Mouse (Mus musculus) liver, adult 2 months (tissue): ENCODE measurements around the gene Syt13. TPM values are rescaled to one million over a fixed set of nuclear protein-coding genes. Genes with fewer than 3 reads are reported as not detected.
A peak's percentile ranks its signal among the peaks of the same experiment; 100 is the strongest.

Experiments
- DNase-seq: peaks from one replicate; pipeline ENCODE4 v3.0.0-alpha.2; 2011; ENCODE audit warnings: low read depth, low spot score; ENCODE audit errors: extremely low read depth
- H3K27ac ChIP-seq: fragments of 200-500 bp; replicated peaks from 2 replicates; pipeline ENCODE4 v1.5.1; 2012; ENCODE audit warnings: low read depth, mild to moderate bottlenecking, control low read depth, inconsistent platforms, low read length; ENCODE audit not compliant: insufficient read depth
- H3K27me3 ChIP-seq: fragments of 200-500 bp; 2 replicates; pipeline ENCODE4 v1.6.1; 2012; ENCODE audit warnings: mild to moderate bottlenecking, moderate library complexity, low read length, inconsistent platforms; ENCODE audit not compliant: control insufficient read depth, insufficient read depth
- H3K36me3 ChIP-seq: fragments of 200-500 bp; 2 replicates; pipeline ENCODE4 v1.6.1; 2012; ENCODE audit warnings: low read length, inconsistent platforms; ENCODE audit not compliant: control insufficient read depth, insufficient read depth
- H3K4me1 ChIP-seq: fragments of 200-500 bp; 2 replicates; pipeline ENCODE4 v1.6.1; 2011; ENCODE audit warnings: low read length; ENCODE audit not compliant: control insufficient read depth, insufficient read depth
- H3K4me3 ChIP-seq: fragments of 200-500 bp; 2 replicates; pipeline ENCODE4 v1.5.1; 2011; ENCODE audit warnings: low read depth, mild to moderate bottlenecking, control low read depth, low read length, moderate library complexity; ENCODE audit not compliant: insufficient read depth
- H3K79me2 ChIP-seq: fragments of 200-500 bp; 2 replicates; pipeline ENCODE4 v1.6.1; 2012; ENCODE audit warnings: inconsistent platforms, mild to moderate bottlenecking, low read length, moderate library complexity; ENCODE audit not compliant: control insufficient read depth, insufficient read depth
- H3K9ac ChIP-seq: fragments of 200-500 bp; 2 replicates; pipeline ENCODE4 v1.6.1; 2012; ENCODE audit warnings: low read depth, mild to moderate bottlenecking, control low read depth, inconsistent platforms, low read length
- CTCF ChIP-seq: fragments of 200-500 bp; IDR thresholded peaks from 2 replicates; pipeline ENCODE4 v1.5.1; 2011; ENCODE audit warnings: low read depth, low read length, control low read depth
- POLR2A ChIP-seq: fragments of 200-500 bp; IDR thresholded peaks from 2 replicates; pipeline ENCODE4 v1.6.1; 2011; ENCODE audit warnings: low read length, control low read depth; ENCODE audit not compliant: insufficient read depth; ENCODE audit errors: extremely low read depth
- WGBS: fragments of 180-500 bp; shearing (Covaris S2); methylation state at CpG from one replicate; pipeline ENCODE4 v1.1.7; 2018; 5-methylcytosine and 5-hydroxymethylcytosine counted together
- polyA plus RNA-seq: library from polyadenylated mRNA; depleted of rRNA; stranded (reverse); fragments of >200 nt; gene quantifications from 2 replicates; pipeline ENCODE4 v1.2.3, GENCODE M21; 2012
- total RNA-seq: library from RNA; depleted of rRNA; stranded (reverse); fragments of >200 nt; gene quantifications from 2 replicates; pipeline ENCODE4 v1.2.3, GENCODE M21; 2014

The Syt13 gene
- total and polyA plus RNA-seq, 2 experiments, result not detected

- no peak overlapping the region for H3K9ac ChIP-seq
- TF ChIP-seq CTCF, result no peak
- no peak for TF ChIP-seq POLR2A
- 29% methylated on average over 12 of the region's 12 CpGs for WGBS
- no peak overlapping the region for H3K4me3 ChIP-seq
- no peak overlapping the region for H3K27ac ChIP-seq
- DNase-seq, result no peak
- no peaks in the 10 kb centered on the region for H3K36me3 ChIP-seq
- H3K4me1 ChIP-seq, result no peaks in the 10 kb centered on the region
- no peaks in the 10 kb centered on the region for H3K27me3 ChIP-seq
- no peaks in the 10 kb centered on the region for H3K79me2 ChIP-seq
Measured at GRCm38 (mm10) chr2:92947981-92948698, 33.2 kb downstream of the Syt13 start.

- Histone ChIP-seq H3K79me2 (no peaks in the 10 kb centered on the region), H3K4me1 (no peaks in the 10 kb centered on the region), H3K27ac (no peak overlapping the region), H3K4me3 (no peak overlapping the region), H3K27me3 (no peaks in the 10 kb centered on the region), H3K9ac (no peak overlapping the region), H3K36me3 (no peaks in the 10 kb centered on the region)
- TF ChIP-seq POLR2A, result no peak
- no peak for TF ChIP-seq CTCF
- no peak for DNase-seq
- WGBS, result 66% methylated on average over 7 of the region's 7 CpGs
Measured at GRCm38 (mm10) chr2:92948699-92949300, 33.9 kb downstream of the Syt13 start.

DNA sequence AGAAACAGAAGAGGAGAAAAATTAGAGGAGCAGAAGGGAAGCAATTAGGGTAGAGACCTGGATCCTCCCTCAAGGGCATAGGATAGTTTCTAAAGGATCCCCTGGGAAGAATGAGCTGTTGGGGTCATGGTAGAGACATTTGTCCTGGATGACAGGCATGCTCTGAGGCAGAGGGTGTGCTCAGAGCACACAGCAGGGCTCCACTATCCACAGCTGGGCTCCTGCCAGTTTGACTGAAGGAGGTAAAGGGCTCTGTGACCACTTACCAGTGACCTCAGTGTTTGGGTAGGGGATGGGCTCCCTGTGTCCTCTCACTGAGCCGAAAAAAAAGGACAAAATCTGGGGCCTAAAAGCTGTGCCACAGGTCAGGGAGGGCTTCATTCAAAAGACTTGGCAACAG lies 34.6 kb downstream of the Syt13 start:
- H3K27me3 ChIP-seq, result no peaks in the 10 kb centered on the region
- TF ChIP-seq POLR2A, result no peak
- no peak for TF ChIP-seq CTCF
- no peak overlapping the region for H3K4me3 ChIP-seq
- H3K27ac ChIP-seq, result no peak overlapping the region
- no peak for DNase-seq
- WGBS, result 15% methylated on average over 1 of the region's 1 CpGs
- no peaks in the 10 kb centered on the region for H3K36me3 ChIP-seq
- no peak overlapping the region for H3K9ac ChIP-seq
- H3K4me1 ChIP-seq, result no peaks in the 10 kb centered on the region
- H3K79me2 ChIP-seq, result no peaks in the 10 kb centered on the region

- Histone ChIP-seq H3K4me3 (no peak overlapping the region), H3K79me2 (no peaks in the 10 kb centered on the region), H3K9ac (no peak overlapping the region), H3K36me3 (no peaks in the 10 kb centered on the region), H3K4me1 (no peaks in the 10 kb centered on the region), H3K27ac (no peak overlapping the region), H3K27me3 (no peaks in the 10 kb centered on the region)
- no peak for DNase-seq
- TF ChIP-seq CTCF, result no peak
- TF ChIP-seq POLR2A, result no peak
- 92% methylated on average over 17 of the region's 17 CpGs for WGBS
Measured at GRCm38 (mm10) chr2:92953450-92953849, 38.6 kb downstream of the Syt13 start.

GRCm38 (mm10) chr2:92954404-92955114 lies 39.7 kb downstream of the Syt13 start:
- H3K36me3 ChIP-seq, result no peaks in the 10 kb centered on the region
- H3K27ac ChIP-seq, result no peak overlapping the region
- TF ChIP-seq POLR2A, result no peak
- TF ChIP-seq CTCF, result peak; percentile 81
- H3K27me3 ChIP-seq, result no peaks in the 10 kb centered on the region
- DNase-seq, result peak; percentile 21
- H3K9ac ChIP-seq, result no peak overlapping the region
- 45% methylated on average over 11 of the region's 11 CpGs for WGBS
- H3K4me1 ChIP-seq, result no peaks in the 10 kb centered on the region
- H3K79me2 ChIP-seq, result no peaks in the 10 kb centered on the region
- no peak overlapping the region for H3K4me3 ChIP-seq

GRCm38 (mm10) chr2:92956943-92957342 lies 42.0 kb downstream of the Syt13 start:
- Histone ChIP-seq H3K79me2 (no peaks in the 10 kb centered on the region), H3K4me3 (no peak overlapping the region), H3K36me3 (no peaks in the 10 kb centered on the region), H3K27ac (no peak overlapping the region), H3K4me1 (no peaks in the 10 kb centered on the region), H3K9ac (no peak overlapping the region), H3K27me3 (no peaks in the 10 kb centered on the region)
- TF ChIP-seq POLR2A (no peak), CTCF (no peak)
- 69% methylated on average over 2 of the region's 2 CpGs for WGBS
- DNase-seq, result no peak
